Mouse (Mus musculus) right cerebral cortex, postnatal 10 days (tissue): Measurements from ENCODE around the gene Nrcam.
"Not testable (repeated sequence)": the region's sequence is repeated elsewhere in the genome, so short reads cannot be mapped to it uniquely, and the experiment has no call there.

Experiments used
- DNase-seq, 2 experiments: peaks; one replicate each; pipeline ENCODE4 v3.0.0; 2021; ENCODE audit warnings: low spot score in 2 of 2

The Nrcam gene

GRCm38 (mm10) chr12:44328381-44329315, at the start of gene Nrcam:
Gene Nrcam, plus strand, starts transcription at chr12:44328885.
- peak; percentile 85 to 87 for DNase-seq

- not testable (repeated sequence) for DNase-seq
Observed at GRCm38 (mm10) chr12:44280147-44280546, 48.5 kb upstream of the Nrcam start.

- DNase-seq: no peak
Observed at GRCm38 (mm10) chr12:44281534-44281933, 47.2 kb upstream of the Nrcam start.

- no peak for DNase-seq
Observed at GRCm38 (mm10) chr12:44283378-44283777, 45.3 kb upstream of the Nrcam start.

- no peak for DNase-seq
Observed at GRCm38 (mm10) chr12:44286992-44287391, 41.7 kb upstream of the Nrcam start.

- DNase-seq: peak; percentile 67 to 81
Observed at GRCm38 (mm10) chr12:44292281-44292680, 36.4 kb upstream of the Nrcam start.

GRCm38 (mm10) chr12:44300793-44301192, 27.9 kb upstream of the Nrcam start:
- no peak for DNase-seq

GRCm38 (mm10) chr12:44304012-44304411, 24.7 kb upstream of the Nrcam start:
- no peak for DNase-seq

- no peak for DNase-seq
Observed at GRCm38 (mm10) chr12:44304869-44305268, 23.8 kb upstream of the Nrcam start.

- no peak for DNase-seq
Observed at GRCm38 (mm10) chr12:44308221-44308620, 20.5 kb upstream of the Nrcam start.

GRCm38 (mm10) chr12:44315212-44315611, 13.5 kb upstream of the Nrcam start:
- DNase-seq: no peak

GRCm38 (mm10) chr12:44325091-44325490, 3.6 kb upstream of the Nrcam start:
- DNase-seq: no peak

- peak; percentile 55 to 60 for DNase-seq
Observed at GRCm38 (mm10) chr12:44327452-44327851, 1.2 kb upstream of the Nrcam start.

GRCm38 (mm10) chr12:44329316-44330215, 881 bp downstream of the Nrcam start:
- DNase-seq: peak; percentile 72 to 73

GRCm38 (mm10) chr12:44330216-44330719, 1.6 kb downstream of the Nrcam start:
- DNase-seq: peak; percentile 47 to 54

- DNase-seq: no peak
Observed at GRCm38 (mm10) chr12:44337136-44337640, 8.5 kb downstream of the Nrcam start.

- peak; percentile 31 to 51 for DNase-seq
Observed at GRCm38 (mm10) chr12:44338195-44338622, 9.5 kb downstream of the Nrcam start.

- no peak for DNase-seq
Observed at GRCm38 (mm10) chr12:44344075-44344474, 15.4 kb downstream of the Nrcam start.

- no peak for DNase-seq
Observed at GRCm38 (mm10) chr12:44345251-44345650, 16.6 kb downstream of the Nrcam start.

- no peak for DNase-seq
Observed at GRCm38 (mm10) chr12:44346143-44346542, 17.5 kb downstream of the Nrcam start.

GRCm38 (mm10) chr12:44355116-44355515, 26.4 kb downstream of the Nrcam start:
- DNase-seq: no peak

- no peak for DNase-seq
Observed at GRCm38 (mm10) chr12:44357460-44357859, 28.8 kb downstream of the Nrcam start.
